Mouse (Mus musculus): ENCODE data around the gene Med13l.
A peak's percentile ranks its signal among the peaks of the same experiment; 100 is the strongest.

Med13l gene

GRCm38 (mm10) chr5:118751446-118752179, 191.1 kb downstream of the Med13l start:
- no peak for DNase-seq

- no peak for DNase-seq
Observed at GRCm38 (mm10) chr5:118752868-118753267, 192.4 kb downstream of the Med13l start.

GRCm38 (mm10) chr5:118753471-118754044, 193.1 kb downstream of the Med13l start:
- no peak for DNase-seq

- no peak for DNase-seq
Observed at GRCm38 (mm10) chr5:118754191-118754759, 193.8 kb downstream of the Med13l start.

DNA sequence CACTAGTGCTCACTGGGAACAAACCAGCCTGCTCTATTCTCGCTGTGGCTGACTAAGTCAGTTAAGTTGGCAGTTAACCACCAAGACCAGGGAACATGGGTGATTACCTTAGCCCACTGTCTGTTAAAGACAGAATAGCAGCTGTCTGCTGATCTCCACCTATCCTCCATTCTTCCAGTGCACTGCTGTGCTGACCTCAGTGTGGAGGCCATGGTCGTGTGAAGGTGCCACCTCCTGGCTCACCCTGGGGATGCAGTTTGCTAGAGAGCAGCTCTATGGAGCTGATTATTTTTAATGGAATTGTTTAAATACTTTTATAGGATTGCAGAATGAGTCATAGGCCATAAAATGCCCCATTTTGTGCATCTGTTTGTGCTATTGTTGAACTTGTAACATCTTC, 195.6 kb downstream of the Med13l start:
- DNase-seq = no peak

- peak; percentile 52 for DNase-seq
Observed at GRCm38 (mm10) chr5:118757396-118758301, 197.2 kb downstream of the Med13l start.

DNA sequence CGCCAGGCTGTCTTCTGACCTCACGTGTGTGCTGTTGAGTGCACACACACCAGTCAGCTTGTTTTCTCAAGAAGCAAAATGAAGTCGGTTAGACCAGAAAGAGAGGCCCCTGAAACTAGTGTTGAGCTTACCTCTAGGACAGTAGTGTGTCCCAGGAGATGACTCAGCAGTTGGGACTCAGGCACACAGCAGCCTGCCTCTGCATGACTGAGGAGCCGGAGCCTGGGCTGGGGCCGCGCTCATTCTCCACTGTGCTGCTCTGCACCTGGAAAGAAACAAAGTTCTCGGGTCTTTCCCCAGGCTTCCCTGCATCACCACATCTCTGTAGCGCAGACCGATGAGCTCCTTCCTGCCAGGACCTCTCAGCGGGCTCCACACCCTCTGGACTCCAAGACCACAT, 200.5 kb downstream of the Med13l start:
- DNase-seq = no peak

GRCm38 (mm10) chr5:118762499-118763185, 202.2 kb downstream of the Med13l start:
- no peak for DNase-seq

DNA sequence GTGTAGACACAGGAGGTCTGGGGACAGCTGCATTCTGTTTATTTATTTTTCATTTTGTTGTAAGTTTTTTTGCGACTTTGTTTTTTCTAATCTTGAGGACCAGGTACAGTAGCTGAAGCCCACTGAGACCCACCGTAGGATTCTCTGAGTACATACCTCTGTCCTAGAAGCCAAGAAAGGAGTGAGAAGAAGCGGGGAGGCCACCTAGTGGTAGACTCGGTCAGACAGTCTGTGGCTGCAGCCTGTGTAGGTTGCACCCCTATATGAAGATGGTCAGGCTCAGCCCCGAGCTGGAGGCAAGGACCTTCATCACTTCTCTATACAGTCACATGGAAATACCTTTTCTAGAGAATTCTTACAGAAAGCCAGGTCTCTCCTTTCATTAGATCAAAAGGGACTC, 202.9 kb downstream of the Med13l start:
- DNase-seq = peak; percentile 35

- DNase-seq = no peak
Observed at GRCm38 (mm10) chr5:118769143-118769542, 208.7 kb downstream of the Med13l start.

GRCm38 (mm10) chr5:118773866-118774265, 213.4 kb downstream of the Med13l start:
- DNase-seq = peak; percentile 54

GRCm38 (mm10) chr5:118776396-118776795, 215.9 kb downstream of the Med13l start:
- no peak for DNase-seq

GRCm38 (mm10) chr5:118781598-118781997, 221.1 kb downstream of the Med13l start:
- peak; percentile 76 for DNase-seq

DNA sequence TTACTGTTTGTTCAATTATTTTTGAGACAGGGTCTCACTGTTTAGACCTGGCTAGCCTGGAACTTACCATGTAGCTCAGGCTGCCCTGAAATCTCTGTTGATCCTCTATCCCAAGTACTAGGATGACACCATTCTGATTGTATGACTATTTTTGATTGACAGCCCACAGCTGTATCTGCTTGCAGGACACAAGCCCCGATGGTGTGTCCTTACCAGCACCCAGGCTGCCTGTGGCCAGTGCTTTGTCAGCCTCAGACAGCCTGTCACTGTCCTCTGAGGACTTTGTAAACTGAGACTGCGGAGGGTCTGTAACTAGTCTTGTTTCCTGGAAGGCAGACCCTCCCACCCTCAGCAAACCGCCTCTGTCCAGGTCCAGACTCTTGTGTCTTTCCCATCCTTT, 221.7 kb downstream of the Med13l start:
- no peak for DNase-seq

DNA sequence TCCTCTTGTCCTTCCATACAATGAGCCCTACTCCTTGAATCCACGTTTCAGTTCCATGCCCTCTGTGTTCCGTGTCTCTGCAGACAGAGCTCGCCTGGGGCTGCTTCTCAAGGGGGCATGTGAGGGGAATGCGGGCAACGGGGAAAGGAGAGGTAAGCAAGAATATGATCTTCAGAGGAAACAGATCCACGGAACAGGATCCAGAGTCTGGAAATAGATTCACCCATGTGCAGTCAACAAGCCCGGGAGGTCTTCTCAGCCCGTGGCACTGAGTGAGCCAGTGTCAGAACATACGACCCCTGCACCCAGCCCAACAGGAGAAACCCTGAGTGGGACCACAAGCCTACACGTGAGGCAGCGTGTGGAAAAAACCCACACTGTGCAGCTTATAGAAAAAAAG, 228.7 kb downstream of the Med13l start:
- no peak for DNase-seq

DNA sequence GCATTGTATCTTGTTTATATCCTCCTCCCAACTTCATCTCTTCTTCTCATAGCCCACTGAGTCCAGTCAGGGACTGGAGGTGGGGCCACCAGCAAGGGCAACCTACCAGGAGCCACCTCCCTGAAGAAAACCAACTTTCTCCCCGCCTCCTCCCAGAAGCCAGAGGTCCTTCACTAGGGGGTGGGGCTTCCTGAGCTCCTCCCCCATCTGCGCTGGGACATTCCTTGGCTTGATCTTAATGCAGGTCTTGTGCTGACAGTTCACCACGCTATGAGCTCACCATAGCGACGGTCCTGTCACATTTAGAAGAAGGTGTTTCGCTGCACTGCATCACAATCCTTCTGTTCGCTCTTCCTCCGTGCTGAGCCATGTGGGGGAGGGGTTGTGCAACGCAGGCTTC, 229.3 kb downstream of the Med13l start:
- no peak for DNase-seq

DNA sequence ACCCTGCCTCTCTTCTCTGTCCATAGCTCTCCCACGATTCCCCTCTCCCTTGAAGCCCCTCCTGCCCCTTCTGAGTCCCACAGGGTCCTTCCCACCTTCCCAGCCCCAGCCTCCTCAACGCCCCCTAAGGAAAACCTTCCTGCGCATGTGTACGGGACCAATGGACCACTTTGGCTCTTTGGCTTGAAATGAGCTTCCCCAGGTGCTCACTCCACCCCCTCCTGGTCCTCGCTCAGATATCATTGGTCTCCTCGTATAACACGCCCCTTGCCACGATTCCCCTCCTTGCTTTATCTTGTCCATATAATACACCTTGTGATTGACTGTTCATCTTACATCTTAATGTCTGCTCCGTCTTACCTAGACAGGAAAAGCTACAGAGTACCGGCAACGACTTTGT, 237.3 kb downstream of the Med13l start:
- DNase-seq = no peak

DNA sequence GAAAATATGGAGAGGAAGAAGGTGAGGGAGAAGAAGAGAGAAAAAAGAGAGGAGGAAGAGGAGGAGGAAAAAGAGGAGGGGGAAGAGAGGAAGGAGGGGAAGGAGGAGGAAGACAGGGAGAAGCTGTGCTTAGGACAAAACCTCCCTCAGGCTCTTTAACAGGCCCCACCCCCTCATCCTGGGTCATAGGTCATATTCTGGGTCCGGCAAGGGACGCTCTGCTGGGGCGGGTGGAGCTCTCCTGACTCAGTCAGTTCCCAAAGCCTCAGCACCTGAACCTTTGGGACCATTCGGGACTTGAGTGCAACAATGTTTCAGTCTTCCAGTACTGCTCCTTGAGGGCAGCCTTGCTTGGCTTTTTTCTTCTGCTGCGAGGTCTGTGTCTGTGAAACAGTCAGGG, 241.1 kb downstream of the Med13l start:
- DNase-seq = no peak

- no peak for DNase-seq
Observed at GRCm38 (mm10) chr5:118802036-118802435, 241.6 kb downstream of the Med13l start.

- no peak for DNase-seq
Observed at GRCm38 (mm10) chr5:118808946-118809345, 248.5 kb downstream of the Med13l start.

DNA sequence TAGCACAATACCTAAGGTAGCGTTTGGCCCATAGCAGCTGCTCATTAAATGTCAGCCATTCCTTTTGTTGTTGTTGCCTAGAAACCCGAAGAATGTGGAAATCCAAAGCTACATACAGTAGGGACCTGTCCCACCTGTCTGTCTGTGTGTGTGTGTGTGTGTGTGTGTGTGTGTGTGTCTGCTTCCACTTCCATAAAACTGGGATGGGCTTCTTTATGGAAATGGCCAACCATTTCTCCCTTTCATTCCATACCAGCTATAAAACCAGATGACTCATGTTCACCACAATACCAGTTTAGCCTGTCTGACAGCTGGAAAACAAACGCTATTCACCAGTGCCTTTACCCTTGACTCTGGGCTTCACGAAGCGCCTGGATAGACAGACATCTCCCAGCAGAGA, 249.1 kb downstream of the Med13l start:
- DNase-seq = no peak

GRCm38 (mm10) chr5:118811690-118812089, 251.2 kb downstream of the Med13l start:
- DNase-seq = peak; percentile 15

DNA sequence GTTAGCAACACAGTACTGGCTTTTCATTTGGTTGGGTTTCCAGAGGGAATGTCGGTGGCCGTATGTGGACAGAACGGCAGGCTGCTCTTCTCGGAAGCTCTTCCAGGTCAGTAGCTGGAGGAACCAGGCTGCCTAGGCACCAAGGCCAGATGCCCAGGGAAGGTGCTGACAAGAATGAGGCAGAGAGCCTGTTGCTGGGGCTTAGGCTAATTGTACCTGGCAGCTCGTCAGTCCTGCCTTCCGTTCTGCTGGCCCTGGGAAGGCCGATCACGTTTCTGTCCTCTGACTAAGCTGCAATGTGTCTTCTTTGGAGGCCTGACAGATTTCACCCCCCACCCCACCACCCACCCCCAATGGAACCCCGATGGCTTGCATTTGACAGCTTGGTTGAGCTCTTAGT, 251.9 kb downstream of the Med13l start:
- no peak for DNase-seq

Measured in lung, postnatal 36 days (tissue).